Mouse (Mus musculus): Measurements from ENCODE around the gene Scmh1. TPM values are rescaled to one million over a fixed set of nuclear protein-coding genes. Genes with fewer than 3 reads are reported as not detected.
A peak's percentile ranks its signal among the peaks of the same experiment; 100 is the strongest.

Gene Scmh1
- total and polyA plus RNA-seq, 3 experiments, result 6.0 to 66.8 TPM; not detected in 1

- Histone ChIP-seq H3K79me2 (ENCODE audit: control insufficient read depth, insufficient read depth, low read length, poor library complexity) (no peaks in the 10 kb centered on the region), H3K9me3 (replicated peaks; ENCODE audit: insufficient read depth, low read length) (no peaks in the 10 kb centered on the region), H3K27me3 (ENCODE audit: control insufficient read depth in 1 of 2, insufficient read depth in 2 of 2, low read length in 2 of 2) (peaks cover 0 to 4% of the 10 kb centered on the region in 2 experiments; a peak in 2 of 4 replicates), H3K9ac (ENCODE audit: control insufficient read depth, low read depth, low read length, poor library complexity, severe bottlenecking) (no peak overlapping the region), H3K4me3 (ENCODE audit: control insufficient read depth in 1 of 2, insufficient read depth in 1 of 2, low read depth in 2 of 2, low read length in 2 of 2) (peak overlapping the region in 1 of 2 experiments; percentile 28; a peak in 1 of 4 replicates), H3K36me3 (ENCODE audit: control insufficient read depth in 1 of 2, insufficient read depth in 2 of 2, low read length in 2 of 2) (peaks cover 0 to 4% of the 10 kb centered on the region in 2 experiments; a peak in 2 of 4 replicates), H3K4me1 (ENCODE audit: control insufficient read depth in 1 of 2, insufficient read depth in 2 of 2, low read length in 2 of 2) (peaks cover 8 to 9% of the 10 kb centered on the region in 2 experiments), H3K27ac (ENCODE audit: control insufficient read depth, low read depth, low read length) (no peak overlapping the region)
- TF ChIP-seq ETS1 (IDR thresholded peaks at IDR 0.05; ENCODE audit: low read depth, low read length), result 0 out of 2 replicates have a peak, but pooled peaks have one; percentile 25
- no peak for TF ChIP-seq TBP (IDR thresholded peaks at IDR 0.05; ENCODE audit: low read depth, low read length)
- peak; percentile 19; the same call in 1 of the 2 replicates for TF ChIP-seq SMC3 (IDR thresholded peaks at IDR 0.05; ENCODE audit: low read depth, low read length)
- peak in 1 of 2 experiments; percentile 60; a peak in 3 of 4 replicates for TF ChIP-seq EP300 (IDR thresholded peaks at IDR 0.05; ENCODE audit: low read depth in 1 of 2, low read length in 2 of 2)
- TF ChIP-seq JUND (IDR thresholded peaks at IDR 0.05; ENCODE audit: low read depth, low read length), result no peak
- peak; percentile 16; the same call in 1 of the 2 replicates for TF ChIP-seq ELF1 (IDR thresholded peaks at IDR 0.05; ENCODE audit: low read depth, low read length)
- TF ChIP-seq CHD1 (IDR thresholded peaks at IDR 0.05; ENCODE audit: low read depth, low read length), result no peak
- 0 out of 2 replicates have a peak, but pooled peaks have one; percentile 22 for TF ChIP-seq SIN3A (IDR thresholded peaks at IDR 0.05; ENCODE audit: low read length)
- TF ChIP-seq RAD21 (IDR thresholded peaks at IDR 0.05; ENCODE audit: low read depth, low read length), result no peak
- TF ChIP-seq MYB (IDR thresholded peaks at IDR 0.05; ENCODE audit: low read depth, low read length), result no peak
- TF ChIP-seq UBTF (IDR thresholded peaks at IDR 0.05; ENCODE audit: borderline replicate concordance, insufficient read depth, low read depth, low read length), result no peak
- TF ChIP-seq NELFE (IDR thresholded peaks at IDR 0.05; ENCODE audit: low read depth, low read length), result no peak
- TF ChIP-seq RCOR1 (IDR thresholded peaks at IDR 0.05; ENCODE audit: low read depth, low read length), result peak; percentile 49; the same call in 1 of the 2 replicates
- TF ChIP-seq TCF12 (IDR thresholded peaks at IDR 0.05; ENCODE audit: low read depth, low read length), result 0 out of 2 replicates have a peak, but pooled peaks have one; percentile 24
- no peak for TF ChIP-seq BHLHE40 (IDR thresholded peaks at IDR 0.05; ENCODE audit: borderline replicate concordance, low read depth, low read length)
- TF ChIP-seq USF1 (IDR thresholded peaks at IDR 0.05; ENCODE audit: low read depth, low read length), result no peak
- 0 out of 2 replicates have a peak, but pooled peaks have one; percentile 40 for TF ChIP-seq MXI1 (IDR thresholded peaks at IDR 0.05; ENCODE audit: low read depth, low read length)
- no peak for TF ChIP-seq POLR2AphosphoS5 (IDR thresholded peaks at IDR 0.05; ENCODE audit: borderline replicate concordance, low read depth, low read length)
- TF ChIP-seq GABPA (IDR thresholded peaks at IDR 0.05; ENCODE audit: low read depth, low read length), result no peak
- TF ChIP-seq GATA1 (IDR thresholded peaks at IDR 0.05; ENCODE audit: low read depth, low read length), result peak; percentile 62
- no peak for TF ChIP-seq CHD2 (IDR thresholded peaks at IDR 0.05; ENCODE audit: low read length)
- TF ChIP-seq KAT2A (conservative IDR thresholded peaks at IDR 0.05; ENCODE audit: low read depth, low read length), result no peak
- no peak for TF ChIP-seq CTCF (IDR thresholded peaks at IDR 0.05 in 2 of 3, conservative IDR thresholded peaks at IDR 0.05 in 1 of 3; ENCODE audit: control insufficient read depth in 1 of 3, insufficient read depth in 1 of 3, low read depth in 2 of 3, low read length in 3 of 3, poor library complexity in 1 of 3, severe bottlenecking in 1 of 3)
- TF ChIP-seq MAX (IDR thresholded peaks at IDR 0.05; ENCODE audit: low read length), result 0 out of 2 replicates have a peak, but pooled peaks have one; percentile 17
- peak; percentile 63 for DNase-seq (ENCODE audit: low read depth, low spot score)
Measured at GRCm38 (mm10) chr4:120373813-120374212, 31.3 kb upstream of the Scmh1 start.

Measured in MEL (cell line).